Mouse (Mus musculus): ENCODE data around the gene Slc30a4. TPM values are rescaled to one million over a fixed set of nuclear protein-coding genes. Genes with fewer than 3 reads are reported as not detected.

The Slc30a4 gene
- polyA plus RNA-seq, 1 experiment = 10.8 TPM

Other genes starting within 250 kb of the Slc30a4 start
- 0.01 TPM in 1 of 2 replicates, not detected in the other for gene Gm14085, start 217.7 kb downstream of the Slc30a4 start, polyA plus RNA-seq (2012; rRNA removed)
- gene Gatm, start 91.4 kb downstream of the Slc30a4 start, polyA plus RNA-seq (2012; rRNA removed) = 17.8 and 17.9 TPM in 2 replicates
- gene AA467197, start 65.7 kb downstream of the Slc30a4 start, polyA plus RNA-seq (2012; rRNA removed) = 0.77 and 1.4 TPM in 2 replicates
- 36.0 and 38.2 TPM in 2 replicates for gene Bloc1s6, start 35.8 kb upstream of the Slc30a4 start, polyA plus RNA-seq (2012; rRNA removed)
- 87.2 and 91.2 TPM in 2 replicates for gene Sqor, start 62.6 kb upstream of the Slc30a4 start, polyA plus RNA-seq (2012; rRNA removed)

Data from urinary bladder, adult 2 months (tissue).